Mouse (Mus musculus) testis, adult 2 months (tissue): ENCODE results near the gene Ppp2r1b.

Source experiments
- CTCF ChIP-seq: fragments of 200-500 bp; IDR thresholded peaks from 2 replicates; pipeline ENCODE4 v1.5.1; 2012; ENCODE audit warnings: low read depth, mild to moderate bottlenecking, inconsistent platforms, low read length, moderate library complexity; ENCODE audit not compliant: control insufficient read depth, insufficient read depth, insufficient replicate concordance
- POLR2A ChIP-seq: fragments of 200-500 bp; IDR thresholded peaks from 2 replicates; pipeline ENCODE4 v1.6.1; 2012; ENCODE audit warnings: low read depth, mild to moderate bottlenecking, inconsistent platforms, low read length, moderate library complexity; ENCODE audit not compliant: control insufficient read depth

DNA sequence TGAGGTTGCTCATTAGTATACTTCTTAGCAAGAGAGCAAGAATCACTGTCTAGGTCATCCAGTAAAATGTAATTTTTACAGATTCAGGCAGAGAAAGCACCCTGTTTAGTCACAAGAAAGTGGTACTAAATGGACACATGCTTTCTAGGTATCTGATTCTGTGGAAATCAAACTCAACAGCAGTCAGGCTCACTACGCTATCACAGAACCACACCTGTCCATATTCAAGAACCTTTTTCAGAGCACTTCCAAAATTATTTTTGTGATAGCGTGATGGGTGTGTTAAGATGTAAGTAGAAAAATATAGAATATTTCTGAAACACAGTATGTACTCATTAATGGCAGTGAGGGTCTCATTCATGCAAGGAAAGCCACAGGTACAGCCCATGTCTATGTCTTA lies 74.5 kb downstream of the Ppp2r1b start:
- TF ChIP-seq CTCF: no peak
- no peak for TF ChIP-seq POLR2A
